Mouse (Mus musculus) neural tube, embryonic 10.5 days (tissue): Measurements from ENCODE around the gene Trim47.
A peak's percentile ranks its signal among the peaks of the same experiment; 100 is the strongest.
"Not testable (repeated sequence)": the region's sequence is repeated elsewhere in the genome, so short reads cannot be mapped to it uniquely, and the experiment has no call there.

Experiments
- DNase-seq: peaks from one replicate; pipeline ENCODE4 v3.0.0-alpha.2; 2017; ENCODE audit warnings: low spot score; ENCODE audit errors: extremely low spot score

Gene Trim47

DNA sequence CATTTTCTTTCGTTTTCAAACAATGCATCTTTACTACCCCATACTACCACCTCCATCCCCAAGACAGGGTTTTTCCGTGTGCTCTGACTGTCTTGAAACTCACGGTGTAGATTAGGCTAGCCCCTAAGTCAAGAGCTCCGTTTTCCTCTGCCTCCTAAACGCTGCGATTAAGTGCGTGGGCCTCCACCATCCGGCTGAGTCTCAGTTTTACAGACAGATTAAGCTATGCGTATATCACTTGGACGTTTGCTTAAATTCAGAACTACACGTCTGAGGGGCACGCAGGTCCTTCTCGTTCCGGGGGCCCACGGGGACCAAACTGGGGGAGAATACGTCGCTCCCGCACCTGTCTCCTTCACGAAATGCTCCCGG lies 11.1 kb upstream of the Trim47 start:
- no peak for DNase-seq

DNA sequence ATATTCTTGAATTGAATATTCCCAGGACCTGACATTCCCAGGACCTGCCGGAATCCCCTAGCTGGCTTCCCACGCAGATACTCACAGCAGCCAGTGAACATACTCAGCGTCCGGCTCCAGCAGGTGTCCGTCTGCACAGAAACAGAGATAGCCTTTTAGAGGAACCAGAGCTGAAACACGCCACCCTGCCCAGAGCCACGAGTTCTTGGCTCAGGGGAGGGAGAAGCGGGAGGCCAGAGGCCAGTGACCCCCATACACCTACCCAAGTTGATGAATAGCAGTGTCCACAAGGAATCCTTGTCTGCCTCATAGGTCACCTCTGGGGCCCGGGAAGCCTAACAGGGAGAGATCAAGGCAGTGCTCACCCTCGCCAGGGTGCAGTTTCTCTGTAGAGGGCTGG lies 7.2 kb upstream of the Trim47 start:
- DNase-seq: no peak

DNA sequence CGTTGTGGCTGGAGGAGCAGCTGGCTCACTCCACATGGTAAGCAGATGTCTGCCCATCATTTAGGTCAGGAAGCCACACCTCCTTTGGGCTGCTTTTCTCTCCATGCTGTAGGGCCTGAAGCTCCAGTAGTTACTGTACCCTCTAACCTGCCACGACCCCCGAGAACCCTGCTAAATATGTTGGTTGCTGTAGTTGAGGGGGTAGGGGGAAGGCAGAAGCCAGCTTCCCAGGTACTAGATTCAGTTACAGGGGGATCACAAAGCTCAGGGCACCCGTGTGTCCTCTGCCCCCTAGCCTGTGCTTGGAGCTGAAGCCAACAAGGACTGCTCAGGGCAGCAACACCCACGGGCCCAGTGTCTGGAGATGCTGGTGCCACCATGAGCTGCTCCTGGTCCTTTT lies 6.5 kb upstream of the Trim47 start:
- DNase-seq: no peak

DNA sequence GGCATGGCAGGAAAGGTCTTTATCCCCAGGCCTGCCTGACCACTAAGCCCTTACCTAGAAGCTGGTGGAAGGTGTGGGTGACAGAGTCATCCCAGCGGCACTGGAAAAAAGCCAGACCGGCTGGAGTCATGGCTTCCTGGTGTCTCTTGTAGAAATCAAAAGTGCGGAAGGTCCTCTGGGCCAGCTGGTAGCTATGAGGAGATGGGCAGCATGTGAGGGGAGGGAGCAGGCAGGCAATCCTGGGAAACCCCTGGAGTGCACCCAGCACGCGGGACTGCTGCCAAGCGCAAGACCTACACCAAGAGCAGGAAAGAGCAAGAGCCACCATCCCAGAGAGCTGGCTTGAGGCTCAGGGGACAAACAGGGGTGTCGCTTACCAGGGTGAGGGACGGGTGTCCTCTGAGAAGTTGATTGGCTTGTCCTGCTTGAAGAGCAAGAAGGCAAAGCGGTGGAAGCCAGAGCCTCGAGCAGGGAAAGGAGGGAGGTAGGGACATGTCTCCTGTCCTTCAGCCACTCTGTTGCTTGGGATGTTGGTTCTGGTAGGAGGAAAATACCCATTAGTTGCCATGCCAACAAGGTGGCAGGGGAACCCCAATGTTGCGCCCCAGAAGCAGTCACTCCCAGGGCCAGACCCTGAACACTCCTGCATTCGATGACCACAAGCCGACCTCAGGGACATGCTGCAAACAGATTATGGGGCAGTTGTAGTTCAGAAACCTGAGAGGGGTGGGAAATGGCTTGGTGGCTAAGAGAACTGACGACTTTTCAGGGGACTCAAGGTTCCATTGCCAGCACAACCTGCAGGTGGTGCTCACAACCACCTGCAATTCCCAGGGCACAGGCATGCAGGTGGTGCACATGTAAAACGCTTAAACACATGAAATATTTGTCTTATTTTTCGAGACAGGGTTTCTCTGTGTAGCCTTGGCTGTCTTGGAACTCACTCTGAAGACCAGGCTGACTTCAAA lies 5.6 kb upstream of the Trim47 start:
- DNase-seq: no peak

DNA sequence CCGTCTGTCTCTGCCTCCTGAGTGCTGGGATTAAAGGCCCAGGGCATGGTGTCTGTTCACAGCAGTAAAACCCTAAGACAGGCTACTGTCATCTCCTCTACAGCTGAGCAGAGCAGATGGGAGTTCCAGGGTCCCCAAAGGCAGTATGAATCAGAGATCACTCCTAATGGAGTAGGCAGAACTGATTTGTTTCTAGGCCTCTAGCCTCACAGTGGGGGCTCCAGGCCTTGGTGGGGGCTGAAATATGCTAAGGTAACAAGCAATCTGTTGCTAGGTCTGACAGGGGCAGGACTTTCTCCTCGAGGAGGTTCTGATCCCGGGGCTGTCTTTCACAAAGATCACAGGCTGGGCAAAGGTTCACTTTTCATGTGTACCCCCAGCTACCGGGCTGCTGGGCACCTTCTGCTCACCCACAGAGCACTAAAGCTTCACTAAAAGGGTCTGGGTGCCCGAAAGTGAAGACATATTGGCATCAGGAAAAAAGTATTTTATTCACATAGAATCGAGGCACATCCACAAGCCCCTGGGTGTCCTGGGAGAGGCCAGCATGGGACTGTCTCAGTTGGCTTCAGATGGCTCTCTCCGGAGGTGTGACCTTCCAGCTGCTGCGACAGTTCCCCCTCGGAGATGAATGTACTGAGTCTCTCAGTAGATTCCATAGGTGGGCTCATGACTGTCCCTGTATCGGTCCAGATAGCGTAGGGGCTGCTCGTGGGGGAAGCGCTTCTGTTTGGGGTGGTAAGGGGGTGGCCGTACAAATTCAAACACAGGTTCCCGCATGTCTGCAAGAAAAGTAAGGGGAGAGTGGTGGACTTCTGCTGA lies 4.5 kb upstream of the Trim47 start:
- DNase-seq: no peak

DNA sequence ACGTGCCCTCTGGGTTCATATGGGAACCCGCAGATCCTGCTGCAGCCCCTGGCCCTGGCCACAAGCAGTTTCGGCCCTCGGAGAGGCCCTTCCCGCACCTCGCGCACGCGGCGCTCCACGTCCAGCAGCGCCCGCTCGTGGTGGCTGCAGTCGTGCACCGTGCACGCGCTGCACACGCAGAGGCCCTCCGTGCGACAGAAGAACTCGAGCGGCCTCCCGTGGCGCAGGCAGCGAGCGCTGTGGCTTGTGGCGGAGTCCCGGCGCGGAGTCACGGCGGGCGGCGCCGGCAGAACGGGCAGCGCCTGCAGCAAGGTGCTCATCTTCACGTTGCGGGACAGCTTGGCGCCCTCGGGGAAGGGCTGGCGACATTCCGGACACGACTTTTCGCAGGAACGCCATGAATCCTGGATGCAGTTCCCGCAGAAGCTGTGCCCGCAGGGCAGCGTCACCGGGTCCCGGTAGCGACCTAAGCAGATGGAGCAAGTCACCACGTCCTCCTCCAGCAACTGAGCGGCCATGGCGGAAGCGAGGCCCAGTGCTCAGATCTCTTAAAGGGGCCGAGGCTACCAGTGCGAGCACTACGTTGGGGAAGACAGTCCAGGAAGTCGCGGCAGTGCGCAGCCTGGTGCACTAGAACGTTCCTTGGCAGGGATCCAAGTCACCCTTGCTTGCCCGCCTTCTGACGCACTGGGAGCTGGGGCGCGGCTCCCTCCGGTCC lies 3.6 kb upstream of the Trim47 start, which contains the start of gene Trim65:
TSS of gene Trim65 (minus strand) at position 641 of the 718 bp plus-strand sequence.
- peak; percentile 86 for DNase-seq

DNA sequence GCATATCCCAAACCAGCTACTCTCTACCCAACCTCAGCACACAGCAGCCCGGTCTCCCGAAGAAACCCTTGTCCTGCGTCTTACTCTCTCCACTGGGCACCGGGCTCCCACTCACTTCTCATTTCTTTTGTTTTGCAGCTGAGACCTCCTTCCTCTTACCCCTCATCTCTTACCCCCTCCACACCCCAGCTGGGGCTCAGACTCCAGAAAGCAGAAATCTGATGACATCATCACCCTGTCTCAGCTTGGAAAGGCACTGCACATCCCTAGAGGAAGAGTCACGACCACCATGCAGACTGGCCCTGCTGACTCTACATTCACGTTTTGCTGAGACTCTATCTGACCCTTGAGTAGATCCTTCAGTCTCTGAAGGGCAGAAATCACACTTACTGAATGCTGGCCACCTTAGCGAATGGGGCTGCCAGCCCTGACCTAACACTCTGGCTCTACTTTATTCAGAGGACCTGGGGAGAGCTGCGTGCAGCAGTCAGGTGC lies 3.0 kb upstream of the Trim47 start:
- DNase-seq: no peak

DNA sequence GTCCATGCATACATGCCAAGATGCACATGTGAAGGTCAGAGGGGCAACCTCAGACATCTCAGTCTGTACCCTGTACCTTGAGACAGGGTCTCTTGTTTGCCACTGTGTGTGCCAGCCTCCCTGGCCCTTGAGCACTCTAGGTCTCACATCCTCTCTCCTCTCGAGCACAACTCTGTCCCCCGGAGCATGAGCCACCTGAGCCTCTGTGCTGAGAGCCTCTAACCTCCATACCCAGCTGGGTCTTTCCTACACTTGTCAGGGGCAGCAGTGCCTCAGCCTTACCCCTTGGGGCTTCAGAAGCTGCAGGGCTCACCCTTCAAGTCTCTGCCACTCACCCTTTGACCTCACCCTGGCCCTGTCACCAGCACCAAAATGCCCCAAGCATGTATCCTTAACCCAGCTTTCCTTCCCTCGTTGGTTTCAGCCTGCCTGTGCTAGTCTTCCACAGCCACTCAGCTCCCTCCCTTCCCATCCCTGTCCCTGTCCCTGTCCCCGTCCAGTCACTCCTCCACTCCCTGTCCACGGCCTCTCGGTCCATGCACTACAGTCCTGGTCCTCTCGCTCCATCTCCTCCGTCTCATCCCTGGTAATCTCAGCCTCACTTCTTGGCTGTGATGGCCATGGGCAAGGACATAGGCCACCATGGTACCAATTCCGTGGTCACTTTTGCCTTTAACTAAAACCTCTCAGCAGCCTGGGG lies 2.2 kb upstream of the Trim47 start:
- no peak for DNase-seq

DNA sequence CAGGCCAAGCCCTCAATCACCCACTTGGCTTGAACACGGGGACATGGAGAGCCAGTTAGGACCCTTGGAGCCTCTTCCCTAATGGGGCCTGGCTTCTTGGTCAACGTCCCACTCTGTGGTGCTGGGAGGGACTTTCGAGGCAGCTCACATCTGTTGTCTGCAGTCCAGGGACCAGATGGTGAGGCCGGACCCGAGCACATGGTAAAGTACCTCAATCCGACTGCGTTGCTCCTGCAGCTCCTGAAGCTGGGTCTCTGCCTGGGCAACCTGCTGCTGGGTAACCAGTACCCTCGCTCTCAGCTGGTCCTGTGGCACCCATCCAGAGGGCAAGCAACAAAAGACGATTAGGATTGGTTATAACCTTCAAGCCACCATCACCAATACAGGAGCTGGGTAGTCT lies 976 bp upstream of the Trim47 start:
- no peak for DNase-seq

DNA sequence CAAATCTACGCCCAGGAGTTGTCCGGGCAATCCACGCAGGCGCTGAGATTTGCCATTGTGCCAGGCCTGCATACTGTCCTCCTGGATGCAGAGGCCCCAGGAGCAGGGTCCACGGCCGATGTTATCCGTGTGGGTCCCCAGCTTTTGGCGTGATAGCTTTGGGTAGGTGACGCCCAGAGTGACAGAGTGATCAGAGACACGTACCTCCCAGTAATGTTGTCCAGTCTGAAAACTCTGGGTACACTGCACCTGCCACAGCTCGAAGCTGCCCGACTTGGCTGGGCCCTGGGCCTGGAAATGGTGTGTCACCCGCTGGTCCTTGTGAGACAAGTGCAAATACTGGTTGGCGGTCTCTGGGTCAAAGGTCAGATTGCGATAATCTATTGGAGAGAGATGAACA lies 749 bp downstream of the Trim47 start:
- DNase-seq: no peak

DNA sequence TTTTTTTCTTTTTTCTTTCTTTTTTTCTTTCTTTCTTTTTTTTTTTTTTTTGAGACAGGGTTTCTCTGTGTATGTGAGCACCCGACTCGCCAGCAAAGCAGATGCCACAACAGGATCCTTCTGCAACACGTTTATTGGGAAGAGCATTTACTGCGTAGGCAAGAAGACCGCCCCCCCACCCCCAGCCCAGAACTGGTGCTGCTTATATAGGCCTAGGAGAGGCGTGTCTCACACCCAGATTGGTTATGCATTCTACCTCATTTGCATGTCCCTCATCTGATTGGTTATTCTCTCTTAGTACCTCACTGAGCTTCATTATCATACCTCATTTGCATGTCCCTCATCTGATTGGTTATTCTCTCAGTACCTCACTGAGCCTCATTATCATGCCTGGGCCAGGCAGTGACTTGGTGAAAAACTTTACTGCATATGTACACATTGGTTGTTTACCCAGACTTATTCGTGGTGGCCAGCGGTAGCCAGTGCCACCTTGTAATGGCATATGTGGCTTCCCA lies 5.2 kb downstream of the Trim47 start:
- not testable (repeated sequence) for DNase-seq

DNA sequence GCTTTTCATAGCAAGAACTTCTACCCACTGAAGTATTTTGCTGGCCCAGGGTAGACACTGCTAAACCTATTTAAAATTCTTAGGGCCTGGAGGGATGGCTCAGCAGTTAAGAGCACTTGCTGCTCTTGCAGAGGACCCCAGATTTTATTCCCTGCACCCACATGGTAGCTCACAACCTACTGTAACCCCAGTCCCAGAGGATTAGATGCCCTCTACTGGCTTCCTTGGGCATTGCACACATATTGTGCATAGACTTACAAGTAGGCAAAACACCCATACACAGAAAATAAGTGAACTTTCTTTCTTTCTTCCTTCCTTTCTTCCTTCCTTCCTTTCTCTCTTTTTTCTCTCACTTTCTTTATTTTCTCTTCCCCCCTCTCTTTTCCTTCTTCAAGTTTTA lies 9.2 kb downstream of the Trim47 start:
- no peak for DNase-seq

DNA sequence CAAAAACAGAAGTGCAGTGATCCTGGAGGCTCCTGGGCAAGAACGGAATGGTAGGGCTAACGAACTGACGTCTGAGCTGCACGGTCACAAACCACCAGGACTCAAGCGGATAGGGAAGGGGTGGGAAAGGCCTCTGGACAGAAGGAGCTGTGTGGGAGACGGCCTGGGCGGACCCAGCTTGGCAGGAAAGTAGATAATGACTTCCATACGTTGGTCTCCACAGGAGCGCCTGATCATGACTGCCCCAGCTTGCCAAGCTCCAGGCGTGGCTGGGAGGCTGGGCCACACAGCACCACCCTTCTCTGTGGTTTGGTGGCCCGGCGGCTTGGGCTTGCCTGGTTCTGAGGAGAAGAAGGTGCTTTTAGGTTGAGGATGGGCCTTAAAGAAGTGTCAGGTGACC lies 9.8 kb downstream of the Trim47 start:
- no peak for DNase-seq

DNA sequence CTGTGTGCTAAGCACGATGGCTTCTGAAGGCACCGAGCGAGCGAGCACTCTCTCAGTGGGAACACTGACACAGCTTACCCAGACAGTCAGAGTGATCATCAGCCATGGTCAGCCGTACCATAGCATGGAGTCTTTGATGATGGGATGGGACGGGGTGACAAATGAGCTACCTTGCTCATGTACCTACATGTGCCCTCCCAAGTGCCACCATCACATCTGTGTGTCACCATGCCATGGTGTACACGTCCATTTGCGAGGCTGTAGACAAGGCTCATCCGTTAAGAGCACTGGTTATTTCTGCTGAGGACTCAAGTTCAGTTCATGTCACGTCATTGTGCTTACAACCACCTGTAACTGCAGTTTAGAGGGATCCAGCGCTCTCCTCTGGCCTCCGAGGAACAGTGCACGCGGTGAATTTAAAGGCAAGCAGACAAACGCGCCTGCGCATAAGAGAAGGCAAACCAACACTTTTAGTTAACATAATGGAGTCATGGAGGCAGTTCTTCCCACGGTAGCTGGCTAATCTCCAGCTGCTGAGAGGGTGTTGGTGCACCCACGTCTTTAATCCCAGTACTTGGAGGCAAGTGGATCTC lies 15.3 kb downstream of the Trim47 start:
- DNase-seq: no peak

DNA sequence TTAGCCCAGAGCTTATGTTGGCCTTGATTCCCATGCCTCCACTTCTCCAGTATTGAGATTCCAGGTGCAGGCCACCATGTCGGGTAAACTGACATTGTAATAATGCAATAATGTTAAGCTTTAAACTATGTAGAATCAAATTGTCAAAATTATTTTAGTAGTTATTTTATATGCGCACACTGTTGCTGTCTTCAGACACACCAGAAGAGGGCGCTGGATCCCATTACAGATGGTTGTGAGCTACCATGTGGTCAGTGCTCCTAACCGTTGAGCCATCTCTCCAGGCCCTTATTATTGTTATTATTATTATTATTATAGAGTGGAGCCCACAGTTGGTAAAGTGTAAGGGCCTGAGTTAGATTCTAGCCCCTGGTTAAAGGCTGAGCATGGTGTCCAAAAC lies 15.9 kb downstream of the Trim47 start:
- no peak for DNase-seq

DNA sequence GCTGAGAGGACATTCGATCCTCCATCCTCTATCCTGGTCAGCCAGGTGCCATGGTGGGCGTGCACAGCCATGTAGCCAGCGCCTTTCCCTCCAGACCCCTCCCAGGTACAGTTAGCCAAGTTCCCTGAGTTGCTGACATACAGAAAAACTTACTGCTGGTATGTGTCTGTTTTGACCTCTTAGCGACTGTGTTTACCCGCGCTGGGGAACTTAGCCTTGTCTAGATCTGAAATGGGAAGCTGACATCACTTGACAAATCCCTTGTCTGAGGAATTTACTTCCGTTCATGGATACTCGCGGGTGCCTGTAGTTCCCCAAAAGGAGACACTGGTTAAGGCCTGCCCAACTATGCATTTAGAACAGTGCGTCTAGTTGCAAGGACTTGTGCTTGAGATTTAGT lies 16.5 kb downstream of the Trim47 start:
- DNase-seq: no peak

DNA sequence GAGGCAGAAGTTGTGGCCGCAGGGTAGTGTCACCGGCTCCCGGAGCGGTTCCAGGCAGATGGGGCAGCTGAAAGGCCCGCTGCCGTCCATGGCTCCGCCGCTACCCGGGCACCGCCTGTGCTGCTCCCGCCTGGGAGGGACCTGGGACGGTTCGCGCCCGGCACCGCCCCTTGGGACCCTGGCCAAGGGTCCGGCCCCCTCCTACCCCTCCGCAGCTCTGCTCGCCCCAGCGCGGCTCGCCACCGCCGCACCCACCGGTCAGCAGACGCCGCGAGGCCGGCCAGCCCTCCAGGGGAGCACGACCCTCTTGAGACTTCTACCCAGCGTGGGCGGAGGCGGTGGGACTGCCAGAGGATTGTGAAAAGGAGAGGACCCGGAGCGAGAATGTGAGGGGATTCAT lies 16.9 kb downstream of the Trim47 start:
- DNase-seq: no peak

DNA sequence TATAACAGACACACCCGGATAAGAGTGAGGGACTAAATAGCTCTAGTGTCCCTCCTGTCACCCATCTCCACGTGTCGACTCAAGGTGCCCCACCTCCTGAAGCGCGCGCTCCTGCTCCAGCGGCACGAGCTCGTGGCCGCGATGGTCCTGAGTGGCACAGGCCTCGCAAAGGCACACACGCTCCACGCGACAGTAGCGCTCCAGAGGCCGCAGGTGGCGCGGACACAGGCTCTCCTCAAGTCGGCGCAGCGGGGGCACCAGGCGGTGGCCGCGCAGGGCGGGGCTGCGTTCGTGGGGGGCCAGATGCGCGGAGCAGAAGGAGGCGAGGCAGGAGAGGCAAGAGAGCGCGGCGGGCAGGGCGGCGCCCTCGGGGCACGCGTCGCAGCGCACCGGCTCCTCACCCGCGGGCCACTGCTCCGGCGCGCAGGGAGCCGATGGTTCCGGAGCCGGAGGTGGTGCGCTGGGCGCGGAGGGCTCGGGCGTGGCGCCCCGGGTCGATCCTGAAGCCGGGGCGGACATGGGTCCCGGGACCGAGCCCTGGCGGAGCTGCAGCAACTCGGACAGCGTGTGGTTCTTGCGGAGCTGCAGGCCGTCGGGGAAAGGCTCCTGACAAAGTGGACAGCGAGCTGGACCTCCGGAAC lies 17.4 kb downstream of the Trim47 start:
- peak; percentile 48 for DNase-seq

DNA sequence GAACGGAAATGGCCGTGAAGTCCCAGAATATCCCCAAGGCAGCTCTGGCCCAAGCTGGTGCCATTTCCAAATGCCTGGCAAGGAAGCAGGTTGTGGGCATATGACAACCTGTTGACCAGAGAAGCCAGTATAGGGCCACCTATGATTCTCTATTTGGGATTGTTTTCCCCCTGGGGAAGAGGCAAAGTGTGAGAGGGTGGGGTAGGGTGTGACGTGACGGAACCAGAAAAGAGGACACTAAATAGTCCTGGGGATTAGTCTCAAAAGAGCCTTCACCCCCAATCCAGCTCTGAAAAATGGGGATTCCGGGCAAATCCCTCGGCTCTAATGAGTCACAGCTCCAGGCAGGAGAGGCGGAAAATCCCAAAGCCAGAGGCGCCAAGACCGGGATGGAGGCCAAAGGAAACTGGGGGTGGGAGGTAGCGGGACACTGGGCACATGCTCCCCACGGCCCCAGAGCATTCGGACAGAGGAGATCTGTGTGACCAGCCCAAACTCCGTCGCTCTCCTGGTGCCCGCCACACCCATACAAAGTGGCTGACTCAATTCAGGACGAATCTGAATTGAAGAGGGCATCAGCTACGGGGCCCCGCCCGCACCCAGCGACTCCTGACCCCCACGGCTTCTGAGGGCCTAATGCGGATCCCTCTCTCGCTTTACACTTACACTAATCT lies 18.4 kb downstream of the Trim47 start:
- DNase-seq: no peak
